Mouse (Mus musculus) WW6 (cell line): ENCODE measurements around the gene 1700028J19Rik.
"Not testable (repeated sequence)": the region's sequence is repeated elsewhere in the genome, so short reads cannot be mapped to it uniquely, and the experiment has no call there.

Experiments used
- DNase-seq: peaks from one replicate; pipeline ENCODE4 v3.0.0-alpha.2; 2013; ENCODE audit warnings: low read depth, low spot score

1700028J19Rik gene

DNA sequence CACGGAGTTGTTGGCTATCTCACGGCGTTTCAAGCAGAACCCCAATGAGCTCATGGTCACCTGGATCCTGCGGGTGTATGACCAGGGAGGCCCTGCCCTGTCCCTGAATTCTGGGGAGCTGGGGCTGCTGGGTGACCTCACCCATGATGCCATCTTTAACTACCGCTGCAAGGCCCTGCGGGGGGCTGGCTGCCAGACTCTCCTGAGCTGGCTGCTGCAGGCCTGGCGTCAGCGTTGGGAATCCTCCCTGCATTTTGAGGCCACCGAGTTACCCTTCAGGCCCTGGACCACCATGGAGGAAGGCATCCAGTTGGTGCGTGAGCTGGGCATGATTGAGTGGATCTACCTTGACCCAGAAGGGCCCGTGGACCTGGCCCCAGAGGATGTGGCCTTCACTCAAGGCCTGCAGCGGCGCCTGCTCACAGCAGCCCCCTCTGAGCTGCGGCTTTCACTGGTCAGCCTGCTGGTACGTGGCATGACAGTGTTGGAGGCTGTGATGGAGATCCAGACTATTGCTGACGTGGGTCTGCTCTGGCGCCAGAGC is 4.3 kb upstream of the 1700028J19Rik start:
- DNase-seq: not testable (repeated sequence)

DNA sequence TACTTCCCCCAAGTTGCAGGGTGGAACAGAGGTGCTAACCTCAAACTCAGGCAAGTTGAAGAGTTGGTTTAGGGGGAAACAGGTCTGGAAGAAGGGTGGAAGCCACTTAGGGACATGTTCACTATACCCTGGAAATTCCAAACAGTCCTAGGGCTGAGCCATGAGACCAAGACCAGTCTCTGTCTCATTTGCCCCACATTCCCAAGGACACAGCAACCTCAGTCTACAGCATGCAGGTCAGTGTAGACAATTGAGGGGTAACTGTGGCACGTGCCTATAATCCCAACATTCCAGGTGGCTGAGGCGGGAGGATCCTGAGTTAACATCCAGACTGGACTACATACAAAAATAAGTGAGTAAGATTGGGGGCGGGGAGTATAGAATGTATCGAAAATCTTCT is 2.8 kb upstream of the 1700028J19Rik start:
- no peak for DNase-seq

- no peak for DNase-seq
These were observed 1.5 kb upstream of the 1700028J19Rik start for GRCm38 (mm10) chr7:44247971-44248370.

DNA sequence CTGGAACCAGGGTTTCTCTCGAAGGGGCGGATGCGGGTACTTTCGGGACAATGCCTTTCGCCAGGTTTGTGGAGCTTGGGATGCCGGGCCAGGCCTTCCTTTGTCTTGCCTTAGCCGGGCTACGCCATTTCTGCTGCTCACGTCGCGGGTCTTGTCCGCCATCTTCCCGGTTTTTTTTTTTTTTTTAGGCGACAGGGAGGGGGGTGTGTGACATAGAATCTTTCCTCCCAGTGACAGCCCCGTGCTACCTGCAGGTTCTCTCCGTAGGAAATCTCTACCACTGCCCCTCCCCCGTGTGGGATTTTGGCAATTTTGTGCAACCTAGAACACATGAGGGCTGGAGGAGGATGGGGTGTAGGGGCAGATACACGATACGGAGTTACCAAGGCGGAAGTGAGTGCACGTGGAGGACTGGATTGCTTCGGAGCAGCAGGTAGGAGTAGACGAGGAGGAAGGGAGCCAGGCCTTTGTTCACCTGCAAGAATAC is 532 bp upstream of the 1700028J19Rik start:
- no peak for DNase-seq

DNA sequence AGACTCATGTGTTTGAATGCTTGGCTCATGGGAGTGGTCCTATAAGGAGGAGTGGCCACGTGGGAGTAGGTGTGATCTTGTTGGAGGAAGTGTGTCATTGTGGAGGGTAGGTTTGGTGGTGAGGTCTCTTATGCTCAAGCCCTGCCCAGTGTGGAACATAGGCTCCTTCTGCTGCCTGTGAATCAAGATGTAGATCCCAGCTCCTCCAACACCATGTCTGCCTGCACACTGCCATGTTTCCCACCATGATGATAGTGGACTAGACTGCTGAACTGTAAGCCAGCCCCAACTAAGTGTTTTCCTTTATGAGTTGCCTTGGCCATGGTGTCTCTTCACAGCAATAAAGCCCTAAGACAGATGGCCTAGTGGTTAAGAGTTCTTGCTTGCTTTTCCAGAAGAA is 2.4 kb downstream of the 1700028J19Rik start:
- DNase-seq: no peak

- DNase-seq: no peak
These were observed 5.3 kb downstream of the 1700028J19Rik start for GRCm38 (mm10) chr7:44241163-44241562.

- DNase-seq: no peak
These were observed 5.8 kb downstream of the 1700028J19Rik start for GRCm38 (mm10) chr7:44240712-44241111.

DNA sequence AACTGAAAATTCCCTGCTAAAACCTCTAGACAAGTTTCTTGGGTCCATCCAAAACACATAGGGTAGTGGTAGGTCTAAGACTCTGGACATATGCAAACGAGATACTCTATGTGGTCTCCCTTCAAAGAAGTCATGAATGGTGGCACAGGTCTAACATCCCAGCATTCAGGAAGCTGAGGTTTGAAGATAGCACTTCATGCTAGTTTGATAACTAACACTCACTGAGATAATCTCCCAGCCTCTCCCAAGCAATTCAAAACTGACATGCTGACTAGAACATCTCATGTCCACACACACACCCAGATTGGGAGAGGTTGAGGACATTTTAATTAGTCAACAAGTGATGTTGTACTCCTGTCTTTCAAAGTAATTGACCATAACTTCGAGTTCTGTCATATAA is 6.6 kb downstream of the 1700028J19Rik start:
- DNase-seq: no peak

GRCm38 (mm10) chr7:44235909-44236308 is 10.6 kb downstream of the 1700028J19Rik start, which contains the start of gene Gm36864:
Gene Gm36864 (plus strand): TSS chr7:44236177.
- no peak for DNase-seq

DNA sequence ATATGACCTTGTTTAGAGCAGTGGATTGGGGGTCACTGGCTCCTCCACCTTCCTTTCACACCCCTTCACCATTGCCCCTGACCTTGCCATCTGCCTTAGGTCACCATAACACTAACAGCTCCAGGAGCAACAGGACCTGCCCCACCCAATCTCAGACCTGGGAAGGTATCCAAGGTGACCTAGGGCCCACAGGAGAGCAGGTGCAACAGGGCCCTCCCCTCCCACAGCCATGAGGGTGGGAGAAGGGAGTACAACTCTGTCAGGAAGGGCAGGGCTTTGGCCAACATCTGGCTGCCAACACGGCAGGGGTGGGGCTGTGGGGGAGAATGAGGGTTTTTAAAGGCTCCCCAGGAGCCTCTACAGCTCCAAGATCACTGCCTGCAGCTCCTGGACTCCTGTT is 21.4 kb downstream of the 1700028J19Rik start, which contains the start of gene Klk1:
Gene Klk1 (plus strand): TSS at position 285 of the 400 bp plus-strand sequence.
- no peak for DNase-seq

DNA sequence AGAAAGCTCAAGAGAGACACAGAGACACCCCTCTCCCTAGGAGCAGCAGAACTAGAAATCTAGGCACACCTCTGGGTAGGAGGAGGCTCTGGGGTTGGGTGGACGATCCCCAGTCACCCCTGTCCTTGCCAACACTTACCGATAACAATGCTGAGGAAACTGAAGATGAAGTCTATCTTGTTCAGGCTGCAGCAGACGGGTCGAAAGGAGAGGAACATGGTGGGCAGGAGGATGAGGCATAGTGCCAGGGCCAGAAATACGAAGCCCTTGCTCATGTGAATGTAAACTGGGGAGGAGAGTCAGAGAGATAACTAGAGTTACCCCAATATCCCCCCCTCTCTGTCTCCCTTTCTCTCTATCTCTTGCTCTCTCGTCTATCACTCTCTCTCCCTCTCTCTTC is 24.2 kb downstream of the 1700028J19Rik start:
- not testable (repeated sequence) for DNase-seq

- DNase-seq: not testable (repeated sequence)
These were observed 24.9 kb downstream of the 1700028J19Rik start for GRCm38 (mm10) chr7:44221601-44222000.

DNA sequence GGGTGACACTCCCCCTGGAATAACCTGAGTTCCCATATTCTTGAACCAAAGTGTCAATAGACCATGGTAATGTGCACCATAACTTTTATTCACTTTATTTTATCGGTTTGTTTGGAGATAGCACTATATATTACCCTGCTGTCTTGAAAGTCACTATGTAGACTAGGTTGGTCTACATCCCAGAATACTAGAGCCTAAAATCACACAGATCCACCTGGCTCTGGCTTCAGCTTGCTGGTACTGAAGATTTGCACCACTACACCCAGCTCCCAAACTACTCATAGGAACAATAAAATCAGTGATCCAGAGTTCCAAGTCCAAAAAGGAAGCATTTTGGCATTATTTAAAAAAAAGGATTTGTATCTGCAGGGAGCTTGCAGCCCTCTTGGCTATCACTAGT is 30.9 kb downstream of the 1700028J19Rik start, which contains the start of gene Klk1b5:
Gene Klk1b5 (plus strand): TSS at position 301 of the 400 bp plus-strand sequence.
- no peak for DNase-seq

DNA sequence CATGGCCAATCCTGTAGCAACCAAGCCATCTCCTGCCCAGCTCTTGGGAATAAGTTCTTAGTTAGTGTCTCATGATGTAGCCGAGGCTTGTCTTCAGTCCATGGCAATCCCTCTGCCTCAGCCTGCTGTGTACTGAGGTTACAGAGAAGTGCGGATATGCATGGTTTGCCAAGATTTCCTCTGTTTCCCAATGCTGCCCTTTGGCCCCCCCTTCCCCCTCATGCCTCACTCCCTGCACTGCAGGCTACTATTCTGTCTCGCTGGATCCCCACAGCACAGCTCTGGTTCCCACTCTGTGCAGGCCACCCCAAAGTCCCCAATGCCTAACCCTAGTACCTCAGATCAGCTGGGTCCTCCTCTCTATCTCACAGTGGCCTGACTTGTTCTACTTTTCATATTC is 38.2 kb downstream of the 1700028J19Rik start:
- DNase-seq: no peak

DNA sequence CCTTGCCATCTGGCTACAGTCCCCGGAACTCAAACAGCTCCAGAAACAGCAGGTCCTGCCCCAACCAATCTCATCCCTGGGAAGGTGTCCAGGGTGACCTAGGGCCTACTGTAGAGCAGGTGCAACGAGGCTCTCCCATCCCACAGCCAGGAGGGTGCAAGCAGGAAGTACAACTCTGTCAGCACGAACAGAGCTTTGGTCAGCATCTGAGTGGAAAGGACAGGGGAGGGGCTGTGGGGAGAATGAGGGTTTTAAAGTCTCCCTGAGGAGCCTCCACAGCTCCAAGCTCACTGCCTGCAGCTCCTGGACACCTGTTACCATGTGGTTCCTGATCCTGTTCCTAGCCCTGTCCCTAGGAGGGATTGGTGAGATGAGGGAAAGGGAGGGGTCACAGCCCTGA is 39.4 kb downstream of the 1700028J19Rik start, which contains the start of gene Klk1b4:
Gene Klk1b4 (plus strand): TSS at position 301 of the 400 bp plus-strand sequence.
- not testable (repeated sequence) for DNase-seq

GRCm38 (mm10) chr7:44197891-44198290 is 48.6 kb downstream of the 1700028J19Rik start, which contains the start of gene Klk1b3:
Gene Klk1b3 (plus strand): TSS chr7:44198191.
- DNase-seq: no peak

GRCm38 (mm10) chr7:44193466-44193865 is 53.0 kb downstream of the 1700028J19Rik start:
- not testable (repeated sequence) for DNase-seq

DNA sequence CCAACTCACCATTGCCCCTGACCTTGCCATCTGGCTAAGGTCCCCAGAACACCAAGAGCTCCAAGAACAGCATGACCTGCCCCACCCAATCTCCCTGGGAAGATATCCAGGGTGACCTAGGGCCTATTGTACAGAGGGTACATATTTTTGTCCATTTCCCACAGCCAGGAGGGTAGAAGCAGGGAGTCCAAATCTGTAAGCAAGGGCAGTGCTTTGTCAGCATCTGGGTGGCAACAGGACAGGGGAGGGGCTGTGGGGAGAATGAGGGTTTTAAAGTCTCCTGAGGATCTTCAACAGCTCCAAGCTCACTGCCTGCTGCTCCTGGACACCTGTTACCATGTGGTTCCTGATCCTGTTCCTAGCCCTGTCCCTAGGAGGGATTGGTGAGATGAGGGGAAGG is 58.6 kb downstream of the 1700028J19Rik start, which contains the start of gene Klk1b24:
Gene Klk1b24 (plus strand): TSS at position 301 of the 400 bp plus-strand sequence.
- DNase-seq: not testable (repeated sequence)

- not testable (repeated sequence) for DNase-seq
These were observed 60.0 kb downstream of the 1700028J19Rik start for GRCm38 (mm10) chr7:44186516-44186915.
